Mouse (Mus musculus) cerebellum, postnatal 25 days (tissue): ENCODE measurements around the gene Gm13694.
"Not testable (repeated sequence)": the region's sequence is repeated elsewhere in the genome, so short reads cannot be mapped to it uniquely, and the experiment has no call there.

Source experiments
- DNase-seq, 2 experiments: peaks; one replicate each; pipeline ENCODE4 v3.0.0; 2021; ENCODE audit warnings: mixed read lengths in 2 of 2

Gm13694 gene

GRCm38 (mm10) chr2:83978633-83979032 lies at the start of gene Gm13694:
TSS of gene Gm13694 (plus strand) at chr2:83978933.
- DNase-seq: not testable (repeated sequence)

DNA sequence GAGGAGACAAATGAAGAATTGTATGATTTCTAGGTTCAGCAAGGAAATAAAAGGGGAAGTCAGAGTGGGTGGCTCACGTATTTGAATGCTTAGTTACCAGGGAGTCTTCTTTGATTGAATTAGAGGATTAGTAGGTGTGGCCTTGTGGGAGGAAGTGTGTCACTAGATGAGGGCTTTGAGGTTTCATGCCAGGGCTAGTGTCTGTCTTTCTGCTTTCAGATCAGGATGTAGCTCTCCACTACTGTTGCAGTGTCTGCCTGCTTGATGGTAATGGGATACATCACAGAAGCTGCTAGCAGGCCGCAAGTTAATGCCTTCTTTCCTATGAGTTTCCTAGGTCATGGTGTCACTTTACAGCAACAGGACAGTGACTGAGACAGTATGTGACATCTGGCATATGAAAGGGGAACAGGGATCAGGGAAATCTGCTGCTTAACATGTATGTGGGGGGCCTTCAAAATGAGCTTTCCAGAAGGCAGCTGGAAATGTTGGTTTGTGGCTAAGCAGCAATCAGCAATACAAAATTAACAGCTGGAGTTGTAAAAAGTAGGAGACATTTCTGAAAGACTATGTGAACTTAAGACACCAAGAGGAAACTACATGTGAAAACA lies 49.1 kb upstream of the Gm13694 start:
- DNase-seq: no peak

DNA sequence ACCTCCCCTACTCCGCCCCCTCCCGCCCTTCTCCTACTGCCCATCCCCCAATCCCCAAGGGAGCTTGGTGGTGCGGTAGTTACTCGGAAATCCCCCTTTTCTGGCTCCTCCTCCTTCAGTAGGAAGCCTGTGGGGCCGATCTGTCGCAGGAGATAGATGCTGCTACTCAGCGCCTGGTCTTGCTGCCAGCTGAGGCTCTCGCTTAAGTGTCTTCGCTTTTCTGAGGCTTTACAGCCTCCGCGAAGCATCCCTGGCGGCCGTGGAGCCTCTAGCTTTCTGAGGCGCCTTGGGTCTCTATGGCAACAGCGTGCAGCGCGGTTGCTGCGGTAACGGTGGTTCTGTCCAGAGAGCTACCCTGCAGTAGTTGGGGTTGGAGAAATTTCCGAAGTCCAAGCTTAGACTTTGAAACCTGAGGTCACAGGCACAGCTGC lies 37.8 kb upstream of the Gm13694 start, which contains the start of gene Zswim2:
Zswim2 (minus strand) TSS at position 298 of the 431 bp plus-strand sequence.
- peak; percentile 67 to 76 for DNase-seq

- peak in 1 of 2 experiments; percentile 2 for DNase-seq
Observed at GRCm38 (mm10) chr2:83941378-83941777, 37.4 kb upstream of the Gm13694 start.

DNA sequence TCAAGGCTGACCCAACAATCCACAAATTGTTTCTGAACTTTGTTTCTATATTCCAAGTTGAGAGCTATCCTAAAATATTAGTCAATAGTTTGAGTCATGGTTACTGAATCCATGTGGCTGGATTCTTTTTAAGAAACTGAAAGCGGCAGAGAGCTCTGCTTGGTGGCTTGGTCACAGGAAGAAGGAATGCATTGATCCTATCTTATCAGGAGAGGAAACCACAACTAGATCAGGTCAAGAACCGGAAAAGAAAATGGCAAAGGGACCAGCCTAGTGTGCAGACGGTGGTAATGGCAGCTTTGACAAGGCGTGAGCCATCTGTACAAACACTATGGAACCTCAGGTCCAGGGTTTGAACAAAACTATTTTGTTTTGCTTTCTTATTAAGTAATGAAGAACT lies 36.9 kb upstream of the Gm13694 start:
- DNase-seq: no peak

- not testable (repeated sequence) for DNase-seq
Observed at GRCm38 (mm10) chr2:83955393-83955792, 23.3 kb upstream of the Gm13694 start, which contains the start of gene Gm13698. TSS of gene Gm13698 (plus strand) at chr2:83955693.

DNA sequence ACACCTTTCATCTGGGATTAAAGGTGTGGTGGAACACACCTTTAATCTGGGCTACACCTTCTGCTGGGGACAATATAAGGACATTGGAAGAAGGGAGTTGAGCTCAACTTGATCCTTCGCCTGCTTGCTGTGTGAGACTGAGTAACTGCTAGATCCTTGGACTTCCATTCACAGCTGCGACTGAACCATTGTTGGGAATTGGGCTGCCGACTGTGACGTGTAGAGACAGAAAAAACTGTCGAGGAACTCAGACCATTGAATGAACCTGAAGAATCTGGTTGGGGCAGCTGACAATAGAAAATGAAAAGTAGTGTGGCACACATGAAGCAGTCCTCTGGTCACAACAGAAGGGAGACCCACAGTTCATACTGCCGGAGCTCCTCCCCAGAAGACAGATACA lies 17.5 kb upstream of the Gm13694 start, which contains the start of gene Gm13693:
Gm13693 (plus strand) TSS at position 301 of the 400 bp plus-strand sequence.
- DNase-seq: not testable (repeated sequence)

DNA sequence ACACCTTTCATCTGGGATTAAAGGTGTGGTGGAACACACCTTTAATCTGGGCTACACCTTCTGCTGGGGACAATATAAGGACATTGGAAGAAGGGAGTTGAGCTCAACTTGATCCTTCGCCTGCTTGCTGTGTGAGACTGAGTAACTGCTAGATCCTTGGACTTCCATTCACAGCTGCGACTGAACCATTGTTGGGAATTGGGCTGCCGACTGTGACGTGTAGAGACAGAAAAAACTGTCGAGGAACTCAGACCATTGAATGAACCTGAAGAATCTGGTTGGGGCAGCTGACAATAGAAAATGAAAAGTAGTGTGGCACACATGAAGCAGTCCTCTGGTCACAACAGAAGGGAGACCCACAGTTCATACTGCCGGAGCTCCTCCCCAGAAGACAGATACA lies 11.7 kb upstream of the Gm13694 start, which contains the start of gene Gm13695:
Gm13695 (plus strand) TSS at position 301 of the 400 bp plus-strand sequence.
- not testable (repeated sequence) for DNase-seq

GRCm38 (mm10) chr2:83972823-83973222 lies 5.9 kb upstream of the Gm13694 start, which contains the start of gene Gm13696:
TSS of gene Gm13696 (plus strand) at chr2:83973123.
- not testable (repeated sequence) for DNase-seq

DNA sequence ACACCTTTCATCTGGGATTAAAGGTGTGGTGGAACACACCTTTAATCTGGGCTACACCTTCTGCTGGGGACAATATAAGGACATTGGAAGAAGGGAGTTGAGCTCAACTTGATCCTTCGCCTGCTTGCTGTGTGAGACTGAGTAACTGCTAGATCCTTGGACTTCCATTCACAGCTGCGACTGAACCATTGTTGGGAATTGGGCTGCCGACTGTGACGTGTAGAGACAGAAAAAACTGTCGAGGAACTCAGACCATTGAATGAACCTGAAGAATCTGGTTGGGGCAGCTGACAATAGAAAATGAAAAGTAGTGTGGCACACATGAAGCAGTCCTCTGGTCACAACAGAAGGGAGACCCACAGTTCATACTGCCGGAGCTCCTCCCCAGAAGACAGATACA lies 5.7 kb downstream of the Gm13694 start, which contains the start of gene Gm13697:
Gm13697 (plus strand) TSS at position 301 of the 400 bp plus-strand sequence.
- DNase-seq: not testable (repeated sequence)

GRCm38 (mm10) chr2:83990253-83990652 lies 11.5 kb downstream of the Gm13694 start, which contains the start of gene Gm13691:
TSS of gene Gm13691 (plus strand) at chr2:83990553.
- DNase-seq: not testable (repeated sequence)

- DNase-seq: not testable (repeated sequence)
Observed at GRCm38 (mm10) chr2:83993639-83994255, 15.0 kb downstream of the Gm13694 start.

DNA sequence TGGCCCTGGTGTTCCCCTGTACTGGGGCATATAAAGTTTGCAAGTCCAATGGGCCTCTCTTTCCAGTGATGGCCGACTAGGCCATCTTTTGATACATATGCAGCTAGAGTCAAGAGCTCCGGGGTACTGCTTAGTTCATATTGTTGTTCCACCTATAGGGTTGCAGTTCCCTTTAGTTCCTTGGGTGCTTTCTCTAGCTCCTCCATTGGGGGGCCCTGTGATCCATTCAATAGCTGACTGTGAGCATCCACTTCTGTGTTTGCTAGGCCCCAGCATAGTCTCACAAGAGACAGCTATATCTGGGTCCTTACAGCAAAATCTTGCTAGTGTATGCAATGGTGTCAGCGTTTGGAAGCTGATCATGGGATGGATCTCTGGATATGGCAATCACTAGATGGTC lies 15.8 kb downstream of the Gm13694 start:
- not testable (repeated sequence) for DNase-seq

GRCm38 (mm10) chr2:84008913-84009312 lies 30.2 kb downstream of the Gm13694 start:
- no peak for DNase-seq

DNA sequence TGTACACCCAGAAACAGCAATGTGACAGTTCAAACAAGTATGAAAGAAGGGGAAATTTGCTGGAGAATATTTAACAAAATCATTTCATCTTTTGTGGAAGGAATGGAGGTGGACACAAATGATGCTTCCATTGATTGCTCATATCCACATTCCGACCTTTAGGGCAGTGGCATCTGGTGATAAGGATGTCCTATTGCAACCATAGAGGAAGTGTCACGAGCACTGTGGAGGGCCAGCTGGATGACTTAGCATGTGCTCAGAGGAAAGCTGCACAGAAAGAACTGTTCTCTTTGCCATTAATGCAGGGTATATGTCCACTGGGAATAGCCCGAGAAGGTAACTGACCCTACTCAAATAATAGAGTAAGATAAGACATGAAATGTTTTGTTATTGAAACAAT lies 31.1 kb downstream of the Gm13694 start:
- no peak for DNase-seq

DNA sequence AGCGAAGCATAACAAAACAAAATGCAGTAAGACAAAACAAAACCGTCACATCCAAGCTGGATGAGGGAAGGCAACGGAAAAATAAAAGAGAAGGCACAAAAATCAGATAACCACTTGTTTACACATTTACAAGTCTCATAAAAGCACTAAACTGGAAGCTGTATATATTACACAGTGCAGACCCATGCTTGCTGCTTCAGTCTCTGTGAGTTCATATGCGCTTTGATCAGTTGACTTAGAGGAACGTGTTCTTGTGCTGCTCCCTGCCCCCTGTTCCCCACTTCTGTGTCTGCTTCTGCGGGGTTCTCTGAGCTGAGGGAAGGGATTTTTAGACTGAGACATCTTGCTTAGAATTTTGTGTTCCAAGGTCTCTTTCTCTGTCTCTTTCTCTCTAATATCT lies 35.8 kb downstream of the Gm13694 start:
- DNase-seq: no peak

DNA sequence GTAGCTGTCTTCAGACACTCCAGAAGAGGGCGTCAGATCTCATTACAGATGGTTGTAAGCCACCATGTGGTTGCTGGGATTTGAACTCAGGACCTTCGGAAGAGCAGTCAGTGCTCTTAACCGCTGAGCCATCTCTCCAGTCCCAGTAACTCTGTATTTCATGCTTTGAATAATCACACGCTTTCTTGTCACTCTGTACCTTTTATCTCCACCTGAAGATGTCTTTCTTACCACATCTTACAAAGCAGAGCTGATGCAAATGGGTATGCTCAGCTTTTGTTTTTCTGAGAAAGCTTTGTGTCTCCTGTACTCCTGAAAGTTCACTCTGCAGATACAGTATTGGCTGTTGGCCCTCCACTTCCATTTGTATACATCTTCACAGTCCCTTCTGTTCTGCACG lies 37.6 kb downstream of the Gm13694 start:
- not testable (repeated sequence) for DNase-seq

DNA sequence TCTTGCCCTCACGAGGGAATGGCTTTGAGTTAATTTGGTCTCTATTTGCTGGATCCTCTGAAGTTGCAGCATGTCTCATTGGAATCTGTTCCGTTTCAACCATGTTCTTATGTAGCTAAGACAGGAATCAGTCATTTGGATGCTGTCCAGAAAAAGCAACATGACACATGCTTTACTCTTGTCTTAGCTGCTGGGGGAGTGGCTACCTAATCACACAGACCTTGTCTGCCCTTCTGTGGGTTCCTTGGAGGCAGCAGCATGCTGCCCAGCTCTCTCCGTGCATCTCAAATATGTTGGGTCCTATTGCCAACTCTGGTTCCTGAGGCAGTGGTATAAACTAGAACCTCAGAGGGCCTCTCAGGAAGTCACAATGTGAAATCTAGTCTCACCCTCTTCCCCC lies 39.6 kb downstream of the Gm13694 start:
- DNase-seq: no peak

- DNase-seq: no peak
Observed at GRCm38 (mm10) chr2:84019519-84020305, 41.0 kb downstream of the Gm13694 start.

GRCm38 (mm10) chr2:84021930-84022329 lies 43.2 kb downstream of the Gm13694 start:
- DNase-seq: no peak

DNA sequence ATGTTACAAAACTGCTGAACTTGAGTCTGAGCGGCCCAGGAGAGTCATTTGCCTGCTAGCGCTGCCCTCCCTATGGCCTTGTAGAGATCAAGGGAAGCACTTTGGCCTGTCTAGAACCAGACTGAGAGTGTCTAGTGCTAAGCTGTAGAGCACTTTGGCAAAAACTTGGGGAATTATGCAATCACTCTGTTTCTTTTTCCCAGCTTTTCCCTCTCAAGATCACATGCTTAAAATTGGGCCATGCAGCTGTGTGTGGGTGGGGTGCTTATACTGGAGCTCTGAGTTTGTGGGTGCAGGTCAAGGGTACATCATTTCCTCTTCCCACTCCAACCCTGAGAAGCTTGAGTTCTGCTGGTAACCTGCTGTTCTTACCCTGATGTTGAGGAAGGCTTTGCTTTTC lies 44.2 kb downstream of the Gm13694 start:
- no peak for DNase-seq

- DNase-seq: no peak
Observed at GRCm38 (mm10) chr2:84023319-84023718, 44.6 kb downstream of the Gm13694 start.

DNA sequence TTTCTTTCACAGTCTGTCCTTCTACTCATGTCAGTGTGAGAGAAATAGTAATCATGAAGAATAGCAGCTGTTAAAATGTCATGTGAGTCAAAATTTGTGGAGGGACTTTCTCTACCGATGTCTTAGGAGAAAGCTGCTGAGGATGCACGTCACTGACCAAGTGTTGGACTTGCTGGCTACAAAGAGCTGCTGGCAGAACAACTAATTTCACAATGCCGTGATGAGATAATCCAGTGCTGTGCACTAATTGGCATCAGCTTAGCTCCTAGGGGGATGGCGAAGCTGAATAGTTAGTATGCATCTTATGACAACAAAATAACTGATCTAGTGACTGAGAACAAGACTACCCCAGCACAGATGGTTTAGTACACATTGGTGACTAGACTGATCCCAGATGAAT lies 46.5 kb downstream of the Gm13694 start:
- no peak for DNase-seq
